Mouse (Mus musculus): ENCODE measurements around the gene Gm4491.

Gm4491 gene

DNA sequence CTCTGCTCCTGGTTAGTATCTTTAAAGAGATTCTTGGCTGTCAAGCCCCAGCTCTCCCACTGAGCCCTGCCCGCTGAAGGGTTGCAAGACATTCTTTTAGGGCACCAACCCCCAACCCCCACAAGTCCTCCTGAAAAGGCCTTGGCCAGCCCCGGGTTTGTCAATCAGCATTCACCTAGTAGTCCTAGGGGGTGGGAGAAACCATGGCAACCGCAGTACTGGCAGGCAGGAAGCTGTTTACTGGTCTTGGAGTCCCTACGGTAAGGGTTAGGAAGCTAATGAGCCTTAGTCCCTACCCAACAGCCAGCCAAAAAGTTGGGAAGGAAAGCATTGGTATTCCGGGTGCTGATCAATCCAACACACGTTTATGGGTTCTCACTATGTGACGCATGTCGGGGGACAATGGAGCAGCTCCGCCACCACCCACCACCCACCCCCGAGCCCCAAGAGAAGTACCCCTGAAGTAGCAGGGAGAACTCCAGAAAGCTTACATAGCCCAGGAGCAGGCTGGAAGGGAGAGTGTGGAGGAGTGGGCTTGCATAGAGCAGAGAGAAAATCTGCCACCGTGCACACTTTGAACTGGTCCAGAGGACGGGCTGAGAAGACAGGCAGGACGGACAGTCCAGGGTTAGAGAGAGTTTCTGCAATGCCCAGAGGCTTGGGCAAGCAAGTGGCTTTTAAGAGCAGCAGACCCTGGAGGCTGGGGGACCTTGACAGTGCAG lies at the start of gene Gm4491:
Gm4491 (minus strand) TSS at position 61 of the 722 bp plus-strand sequence.
- peak; percentile 52 to 57 for DNase-seq (ENCODE audit: low spot score in 2 of 2)

DNA sequence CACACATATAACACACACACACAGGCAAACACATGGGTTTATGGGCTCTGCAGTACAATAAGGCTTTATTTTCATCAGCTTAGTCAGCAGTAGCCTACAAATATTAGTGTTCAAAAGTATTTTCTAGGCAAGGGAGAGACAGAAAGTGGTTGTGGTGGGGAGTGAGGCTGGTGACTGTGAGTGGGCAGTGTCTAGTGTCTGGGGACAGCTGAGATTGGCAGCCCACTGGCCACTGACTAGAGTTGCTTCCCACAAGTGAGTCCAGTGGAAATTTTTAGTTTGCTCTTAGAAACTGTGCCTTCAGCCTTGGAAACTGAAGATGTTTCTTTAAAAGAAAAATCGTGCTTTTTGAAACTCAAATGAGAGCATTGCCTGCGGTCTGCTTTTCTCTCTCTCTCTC lies 46.1 kb upstream of the Gm4491 start:
- DNase-seq (ENCODE audit: low spot score in 2 of 2), result peak in 1 of 2 experiments; percentile 15

DNA sequence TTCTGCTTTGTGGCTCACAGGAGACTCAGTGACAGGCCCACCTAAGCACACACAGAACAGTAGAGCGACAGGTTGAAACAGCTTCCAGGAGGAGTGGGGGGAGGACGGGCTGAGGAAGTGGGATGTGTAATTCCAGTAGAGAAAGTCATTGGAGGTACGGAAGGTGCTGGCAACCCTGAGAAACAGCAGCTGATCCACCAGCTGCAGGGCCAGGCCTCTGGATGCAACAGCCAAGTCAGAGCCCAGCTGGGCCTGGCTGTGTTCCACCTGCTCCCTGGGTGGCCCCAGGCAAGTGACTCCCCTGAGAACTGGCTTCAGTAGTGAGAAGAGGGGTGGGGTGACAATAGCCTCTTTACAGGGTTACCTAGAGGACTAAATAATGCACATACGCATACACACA lies 45.5 kb upstream of the Gm4491 start:
- peak; percentile 8 to 13 for DNase-seq (ENCODE audit: low spot score in 2 of 2)

DNA sequence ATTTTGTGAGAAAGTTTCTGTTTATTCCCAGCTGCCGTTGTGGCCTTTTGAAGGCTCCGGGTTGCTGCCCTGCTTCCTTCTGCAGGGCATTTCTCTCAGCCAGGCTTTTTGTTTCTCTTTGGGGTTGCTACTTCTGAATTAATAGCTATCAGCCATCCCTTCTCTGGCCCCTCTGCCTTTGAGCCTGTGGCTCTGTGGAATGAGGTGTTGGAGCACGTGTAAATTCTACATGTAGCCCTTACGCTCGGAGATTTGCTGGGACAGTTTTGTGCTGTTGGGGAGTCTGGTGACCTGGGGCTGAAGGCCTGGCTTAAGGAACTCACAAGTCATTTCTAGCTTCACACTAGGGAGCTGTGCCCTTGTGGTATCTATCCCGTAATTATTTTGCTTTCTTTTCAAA lies 39.2 kb upstream of the Gm4491 start:
- DNase-seq (ENCODE audit: low spot score in 2 of 2), result no peak

DNA sequence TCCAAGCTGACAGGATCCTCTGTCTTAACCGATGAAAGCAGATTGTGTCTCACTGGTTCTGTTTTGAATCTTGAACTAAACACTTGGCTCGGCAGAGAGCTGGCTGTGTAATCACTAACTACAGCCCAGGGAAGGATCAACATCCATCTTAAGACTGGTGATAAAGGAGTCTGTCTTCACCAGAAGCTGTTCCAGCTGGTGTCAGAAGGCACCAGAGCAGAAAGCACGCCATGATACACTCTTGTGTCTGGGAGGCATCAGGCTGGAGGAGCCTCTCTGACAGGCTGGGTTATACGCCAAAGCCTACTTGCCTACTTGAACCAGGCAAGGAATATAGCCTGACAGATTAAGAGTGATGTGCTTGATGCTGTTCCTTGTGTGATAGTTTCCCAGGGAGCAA lies 30.1 kb upstream of the Gm4491 start:
- no peak for DNase-seq (ENCODE audit: low spot score in 2 of 2)

DNA sequence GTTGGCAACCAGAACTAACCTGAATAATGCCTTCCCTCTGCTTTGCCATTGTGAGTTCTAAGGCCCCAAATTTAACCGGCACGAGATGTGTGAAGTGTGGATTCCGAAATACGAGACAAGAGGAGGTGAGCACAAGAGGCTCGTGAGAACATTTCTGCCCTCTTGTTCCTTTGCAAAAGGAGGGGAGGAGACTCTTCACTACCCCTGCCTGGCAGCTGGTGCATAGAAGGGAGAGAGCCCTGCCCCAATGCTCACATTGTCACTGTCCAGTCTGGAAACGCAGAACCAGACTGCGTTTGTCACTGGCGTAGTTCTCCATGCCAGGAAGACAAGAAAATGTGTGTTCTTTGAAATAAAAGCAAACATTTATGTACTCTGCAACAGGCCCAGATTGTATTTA lies 19.6 kb upstream of the Gm4491 start:
- no peak for DNase-seq (ENCODE audit: low spot score in 2 of 2)

DNA sequence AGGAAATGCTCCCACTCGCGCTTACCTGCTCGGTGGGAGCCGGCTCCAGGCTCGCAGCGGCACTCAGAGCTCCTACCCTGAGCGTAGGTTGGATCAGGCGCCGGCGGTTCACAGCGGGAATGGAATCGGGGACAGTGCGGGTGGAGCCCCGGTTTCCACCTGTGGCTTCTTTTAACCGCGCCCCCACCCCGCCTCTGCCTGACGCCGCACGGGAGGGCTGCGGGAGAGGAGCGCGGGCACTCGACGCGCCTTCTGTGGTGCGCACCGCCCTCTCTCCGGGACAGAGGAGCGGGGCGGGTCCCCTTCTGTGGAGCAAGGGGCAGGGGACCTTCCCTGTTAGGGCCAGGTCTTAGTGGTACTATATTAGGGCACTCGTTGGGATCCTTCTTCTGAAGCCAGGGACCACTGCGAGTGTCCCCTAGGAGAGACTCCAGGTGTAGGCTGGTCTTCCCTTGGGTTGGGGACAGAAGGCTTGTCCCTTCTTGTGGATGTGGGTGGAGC lies 17.5 kb upstream of the Gm4491 start, which contains the start of gene Gjb6:
Gjb6 (minus strand) TSS at position 451 of the 501 bp plus-strand sequence.
- no peak for DNase-seq (ENCODE audit: low spot score in 2 of 2)

DNA sequence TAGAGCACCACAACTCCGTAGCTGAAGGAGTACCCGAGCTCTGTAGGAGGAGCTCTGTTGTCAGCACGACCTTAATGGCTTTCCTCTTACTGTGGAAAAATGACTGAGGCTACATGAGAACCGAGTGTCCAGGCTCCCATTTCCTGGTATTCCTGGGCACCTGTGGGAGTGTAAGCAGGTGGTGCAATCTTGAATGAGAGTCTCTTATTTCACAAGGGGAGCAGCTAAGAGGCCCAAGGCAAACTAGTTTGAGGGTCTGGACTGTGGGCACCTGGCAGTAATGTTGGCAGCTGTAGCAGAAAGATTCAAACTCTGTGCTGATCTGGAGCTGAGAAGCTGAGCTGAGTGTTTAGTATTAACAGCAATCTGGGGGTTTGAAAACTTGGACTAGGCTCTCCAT lies 11.7 kb upstream of the Gm4491 start:
- no peak for DNase-seq (ENCODE audit: low spot score in 2 of 2)

DNA sequence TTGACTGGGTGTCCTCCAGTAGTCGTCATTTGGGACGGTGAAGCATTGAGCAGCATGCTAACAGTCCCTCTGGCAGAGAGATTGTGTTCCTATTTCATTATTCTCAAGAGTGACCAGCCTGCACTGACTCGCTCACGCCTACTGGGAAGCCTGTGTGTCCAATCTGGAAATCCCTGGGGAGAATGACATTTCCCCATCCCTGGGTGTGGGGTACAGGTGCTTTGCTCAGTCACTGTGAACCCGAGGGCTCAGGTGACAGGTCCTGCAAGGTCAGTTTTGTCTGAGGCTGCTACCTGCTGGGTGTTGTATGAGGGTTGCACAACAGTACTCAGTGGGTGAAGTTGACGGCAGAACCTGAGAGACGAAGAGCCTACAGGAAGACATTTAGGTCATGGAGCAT lies 6.6 kb upstream of the Gm4491 start:
- no peak for DNase-seq (ENCODE audit: low spot score in 2 of 2)

DNA sequence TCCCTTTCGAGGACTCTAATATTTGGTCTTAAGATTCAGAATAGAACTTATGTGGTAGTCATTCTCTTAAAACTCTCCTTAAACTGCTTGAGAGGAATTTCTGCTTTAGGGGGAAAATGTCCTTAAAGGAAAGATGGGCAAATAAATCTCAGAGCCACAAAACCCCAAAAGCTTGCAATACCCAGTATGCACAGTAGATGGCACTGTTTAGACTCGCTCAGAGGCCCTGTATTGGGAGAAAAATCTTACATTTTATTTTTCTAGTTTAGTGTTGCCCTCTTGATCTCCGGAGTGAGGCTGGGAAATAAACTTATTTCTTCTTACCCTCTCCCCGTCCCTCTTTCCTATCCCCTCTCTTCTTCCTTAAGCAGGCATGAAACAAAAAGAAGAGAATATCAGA lies 6.5 kb downstream of the Gm4491 start:
- no peak for DNase-seq (ENCODE audit: low spot score in 2 of 2)

DNA sequence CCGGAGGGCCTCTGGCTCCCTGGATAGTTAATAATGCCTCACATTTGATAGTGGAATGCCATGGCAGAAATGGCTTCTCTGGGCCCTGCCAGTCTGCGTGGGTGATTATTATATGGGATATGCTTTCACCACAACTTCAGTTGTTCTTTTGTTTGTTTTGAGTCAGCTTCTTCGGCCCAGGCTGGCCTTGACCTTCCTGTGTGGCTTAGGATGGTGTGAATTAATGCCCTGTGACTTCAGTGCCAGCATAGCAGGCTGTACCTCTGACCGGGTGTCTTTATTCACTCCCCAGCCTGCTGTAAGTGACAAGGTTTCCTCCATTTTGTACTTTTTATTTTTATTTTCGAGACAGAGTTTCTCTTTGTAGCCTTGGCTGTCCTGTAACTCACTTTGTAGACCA lies 7.8 kb downstream of the Gm4491 start:
- DNase-seq (ENCODE audit: low spot score in 2 of 2), result no peak

DNA sequence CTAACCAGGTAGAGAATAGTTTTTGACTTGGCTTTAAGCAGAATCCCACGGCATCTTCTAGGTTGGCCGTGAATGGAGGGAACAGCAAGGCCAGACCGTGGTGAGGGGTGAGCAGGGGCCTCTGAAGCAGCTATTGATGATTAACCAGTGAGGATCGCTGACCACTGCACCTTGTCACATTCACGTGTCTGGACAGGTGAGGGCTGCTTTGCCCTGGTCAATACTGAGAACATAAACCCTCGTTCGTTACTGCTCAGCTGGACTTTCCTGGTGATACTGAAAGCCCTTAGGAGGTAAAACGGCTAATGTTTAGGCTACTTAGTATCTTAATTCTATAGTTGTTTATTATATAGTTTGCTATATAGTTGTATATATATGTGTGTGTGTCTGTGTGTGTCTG lies 8.6 kb downstream of the Gm4491 start:
- no peak for DNase-seq (ENCODE audit: low spot score in 2 of 2)

DNA sequence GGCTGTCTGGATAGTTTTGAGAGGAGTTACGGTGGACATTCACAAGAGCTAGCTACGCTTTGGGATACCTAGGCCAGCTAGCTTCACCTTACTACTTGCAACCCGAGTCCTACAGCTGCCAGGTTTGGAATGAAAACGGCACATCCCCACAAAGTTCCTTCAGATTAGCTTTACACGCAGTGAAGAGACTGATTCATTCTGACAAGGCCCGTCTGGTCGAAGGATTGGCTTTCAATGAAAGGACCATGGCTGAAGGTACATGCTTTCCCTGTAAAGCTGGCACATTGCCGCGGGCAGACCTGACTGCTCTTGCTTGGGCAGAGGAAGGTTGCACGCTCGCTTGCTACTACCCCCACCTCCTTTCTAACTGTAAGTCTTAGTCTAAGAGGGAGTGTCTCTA lies 10.0 kb downstream of the Gm4491 start:
- DNase-seq (ENCODE audit: low spot score in 2 of 2), result no peak

DNA sequence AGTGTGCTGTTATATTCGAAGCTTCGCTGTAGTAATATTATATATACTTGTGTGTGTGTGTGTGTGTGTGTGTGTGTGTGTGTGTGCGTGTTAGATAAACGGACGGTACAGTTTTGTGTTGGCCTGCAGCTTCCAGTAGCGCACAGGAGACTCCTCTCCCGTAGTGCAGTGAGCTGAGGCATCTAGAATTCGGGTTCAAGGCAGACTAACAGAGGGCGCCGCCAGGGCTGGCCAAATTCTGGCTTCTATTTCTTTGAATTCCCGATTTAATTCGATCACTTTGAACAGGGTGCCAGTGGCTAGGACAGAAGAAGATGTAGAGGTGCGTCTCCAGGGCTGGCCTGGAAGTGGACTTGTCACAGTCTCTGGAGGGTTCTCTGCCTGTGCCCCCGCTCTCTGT lies 10.6 kb downstream of the Gm4491 start:
- DNase-seq (ENCODE audit: low spot score in 2 of 2), result no peak

DNA sequence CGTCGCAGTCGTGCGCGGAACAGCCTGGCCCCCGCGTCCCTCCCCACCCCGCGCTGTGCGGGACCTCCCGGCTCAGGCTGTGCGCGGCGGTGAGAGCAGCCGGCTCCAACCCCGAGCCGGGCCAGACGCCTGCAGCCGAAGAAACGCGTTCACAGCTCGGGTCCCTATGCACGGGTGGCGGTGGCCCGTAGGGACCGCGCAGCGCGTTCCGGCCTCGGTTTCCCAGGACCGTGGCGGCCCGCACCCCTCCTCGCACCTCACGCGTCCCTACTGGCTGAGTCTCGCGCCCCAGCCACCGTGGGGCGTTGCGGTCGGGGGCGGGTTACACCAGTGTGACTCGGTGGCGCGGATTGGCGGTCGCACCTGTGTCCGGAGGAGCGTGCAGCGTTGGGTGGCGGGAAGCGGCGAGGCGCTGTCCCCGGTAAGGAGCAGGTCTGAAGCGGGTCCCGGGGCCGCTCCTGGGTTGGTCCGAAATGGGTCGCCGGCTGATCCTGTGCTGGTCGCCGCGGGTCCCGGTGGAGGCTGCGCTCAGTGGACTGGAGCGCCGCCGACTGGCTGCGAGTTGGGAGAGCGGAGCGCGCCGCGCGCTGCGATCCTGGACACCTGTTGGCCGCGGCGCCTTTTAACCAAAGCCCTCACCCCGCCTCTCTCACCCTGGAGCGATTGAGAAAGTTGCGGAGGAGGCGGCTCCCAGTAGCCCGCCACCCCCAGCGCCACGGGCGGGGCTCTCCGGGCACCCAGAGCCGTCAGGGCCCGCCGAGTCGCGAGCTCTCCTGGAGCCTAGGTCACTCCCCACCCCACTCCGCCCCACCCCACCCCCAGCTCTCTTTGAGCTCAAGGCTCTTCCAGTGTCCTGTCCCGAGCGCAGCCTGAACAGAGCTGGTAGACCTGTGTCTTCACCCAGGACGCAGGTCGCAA lies 11.3 kb downstream of the Gm4491 start, which contains the start of gene Gjb2:
Gjb2 (minus strand) TSS at position 597 of the 918 bp plus-strand sequence.
- DNase-seq (ENCODE audit: low spot score in 2 of 2), result no peak

DNA sequence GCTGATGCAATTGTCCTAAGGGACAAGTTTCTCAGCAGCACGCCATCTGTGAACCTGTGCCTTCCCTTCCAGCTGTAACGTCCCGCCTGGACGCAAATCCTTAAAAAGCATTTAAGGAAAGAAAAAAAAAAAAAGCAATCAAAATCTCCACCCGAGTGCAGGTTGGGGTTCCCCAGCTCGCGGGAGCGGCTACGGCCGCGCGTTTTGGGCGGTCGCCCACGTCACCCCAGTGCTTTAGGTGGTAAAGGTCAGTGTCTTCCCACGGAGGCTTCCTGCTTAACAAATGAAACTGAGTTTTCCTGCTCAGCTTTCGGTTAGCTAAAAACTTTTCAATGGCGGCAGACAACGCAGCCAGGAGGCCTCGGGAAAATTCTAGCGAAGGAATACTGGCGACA lies 12.0 kb downstream of the Gm4491 start:
- DNase-seq (ENCODE audit: low spot score in 2 of 2), result no peak

DNA sequence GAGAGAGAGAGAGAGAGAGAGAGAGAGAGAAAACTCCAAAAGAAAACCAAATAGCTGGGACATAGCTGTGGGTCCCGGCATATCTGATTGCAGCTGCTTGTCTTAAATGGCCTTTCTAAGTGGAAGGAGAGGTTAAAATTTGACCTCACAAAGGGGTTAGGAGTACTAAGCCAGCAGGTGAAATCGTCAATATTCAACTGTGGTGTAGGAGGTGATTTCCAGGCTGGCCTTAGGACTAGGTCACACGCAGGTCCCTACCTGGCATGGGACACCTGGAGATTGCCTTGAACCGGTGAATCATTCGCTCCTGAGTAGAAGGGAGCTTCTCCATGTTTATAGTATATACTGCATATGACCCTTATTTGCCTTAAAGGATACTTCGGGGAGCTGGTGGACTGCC lies 12.6 kb downstream of the Gm4491 start:
- no peak for DNase-seq (ENCODE audit: low spot score in 2 of 2)

DNA sequence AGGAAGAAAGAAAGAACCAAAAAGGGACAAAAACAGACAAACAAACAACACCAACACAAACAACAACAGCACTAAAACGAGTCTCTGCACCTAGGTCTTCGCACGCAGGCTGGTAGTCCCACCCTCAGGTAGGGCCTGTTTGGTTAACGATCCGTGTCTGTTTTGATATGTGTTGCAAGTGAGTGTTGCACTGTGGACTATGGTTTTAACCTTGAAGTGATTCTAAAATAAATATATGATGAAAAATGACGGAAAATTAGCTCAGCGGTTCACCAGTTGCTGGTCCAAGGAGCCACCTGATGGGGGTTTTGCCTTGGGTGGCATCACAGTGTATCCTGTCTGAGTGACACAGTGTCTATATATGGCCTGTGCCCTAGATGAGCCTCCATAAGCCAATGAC lies 14.1 kb downstream of the Gm4491 start:
- DNase-seq (ENCODE audit: low spot score in 2 of 2), result no peak

DNA sequence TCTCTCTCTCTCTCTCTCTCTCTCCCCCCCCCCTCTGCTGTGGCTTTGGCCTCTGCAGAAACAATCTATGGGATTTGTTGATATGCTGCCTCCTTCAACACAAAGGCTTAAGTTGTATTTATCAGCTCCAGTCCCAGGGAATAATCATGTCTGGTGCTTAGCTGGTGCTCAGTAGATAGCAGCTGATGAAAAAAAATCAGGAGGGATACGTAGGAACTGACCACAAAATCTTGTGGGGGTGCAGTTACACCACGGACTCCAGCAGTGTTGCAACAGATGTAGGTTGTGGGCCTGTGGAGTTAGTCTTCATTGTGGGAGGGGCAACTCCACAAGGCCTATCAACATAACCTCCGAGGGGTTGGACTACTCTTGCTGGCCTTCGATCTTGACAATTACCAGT lies 19.8 kb downstream of the Gm4491 start:
- DNase-seq (ENCODE audit: low spot score in 2 of 2), result no peak

DNA sequence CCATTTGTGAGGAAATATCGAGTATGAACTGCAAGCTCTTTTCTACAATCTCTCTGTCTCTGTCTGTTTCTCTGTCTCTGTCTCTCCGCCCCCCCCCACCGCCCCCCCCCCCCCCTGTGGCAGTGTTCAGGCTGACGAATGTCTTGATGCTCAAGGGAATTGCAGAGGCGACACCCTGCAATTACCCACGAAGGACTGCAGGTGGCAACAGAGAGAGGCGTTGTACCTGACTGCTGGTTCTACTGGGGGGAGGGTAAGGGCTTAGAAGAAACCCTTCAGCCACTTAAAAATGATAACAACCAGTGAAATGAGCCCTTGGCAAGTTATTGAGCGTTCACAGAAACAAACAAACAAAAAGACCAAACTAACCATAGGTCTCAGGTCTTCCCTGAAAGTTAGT lies 22.7 kb downstream of the Gm4491 start:
- peak; percentile 25 to 37 for DNase-seq (ENCODE audit: low spot score in 2 of 2)

DNA sequence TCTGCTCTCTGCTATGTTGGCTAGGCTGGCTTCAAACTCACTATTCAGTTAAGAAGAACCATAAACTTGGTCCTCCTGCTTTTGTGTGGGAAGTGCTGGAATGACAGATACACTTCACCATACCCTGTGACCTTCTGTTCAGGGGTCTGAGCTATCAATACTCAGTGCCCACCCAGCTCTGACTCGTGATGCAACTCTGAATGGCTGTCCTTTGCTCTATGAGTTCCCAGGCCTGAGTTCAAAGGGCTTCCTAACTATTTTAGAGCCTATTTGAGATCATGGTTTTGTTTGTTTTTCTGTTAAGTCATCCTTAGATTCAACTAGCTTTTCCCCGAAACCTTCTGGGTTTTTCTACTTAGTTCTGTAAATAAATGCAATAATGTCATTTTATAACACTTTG lies 25.7 kb downstream of the Gm4491 start:
- no peak for DNase-seq (ENCODE audit: low spot score in 2 of 2)

DNA sequence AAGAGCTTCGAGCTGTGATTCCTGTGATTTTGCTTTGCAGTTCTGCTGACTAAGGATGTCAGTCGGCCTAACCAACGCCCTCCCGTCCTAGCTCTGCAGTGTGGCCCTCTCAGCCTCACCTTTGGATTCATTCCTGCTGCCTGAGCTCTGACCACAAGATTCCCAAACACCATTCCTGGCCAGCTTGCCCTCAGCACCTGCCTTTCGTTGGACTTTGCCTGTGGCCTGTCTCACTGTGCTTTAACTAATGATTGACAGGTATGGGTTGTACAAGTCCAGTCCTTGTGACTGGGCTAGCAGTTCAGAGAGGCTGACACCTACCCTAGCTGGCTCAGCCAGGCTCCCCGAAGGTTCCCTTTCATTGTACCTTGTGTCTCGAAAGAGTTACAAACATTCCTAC lies 26.6 kb downstream of the Gm4491 start:
- no peak for DNase-seq (ENCODE audit: low spot score in 2 of 2)

DNA sequence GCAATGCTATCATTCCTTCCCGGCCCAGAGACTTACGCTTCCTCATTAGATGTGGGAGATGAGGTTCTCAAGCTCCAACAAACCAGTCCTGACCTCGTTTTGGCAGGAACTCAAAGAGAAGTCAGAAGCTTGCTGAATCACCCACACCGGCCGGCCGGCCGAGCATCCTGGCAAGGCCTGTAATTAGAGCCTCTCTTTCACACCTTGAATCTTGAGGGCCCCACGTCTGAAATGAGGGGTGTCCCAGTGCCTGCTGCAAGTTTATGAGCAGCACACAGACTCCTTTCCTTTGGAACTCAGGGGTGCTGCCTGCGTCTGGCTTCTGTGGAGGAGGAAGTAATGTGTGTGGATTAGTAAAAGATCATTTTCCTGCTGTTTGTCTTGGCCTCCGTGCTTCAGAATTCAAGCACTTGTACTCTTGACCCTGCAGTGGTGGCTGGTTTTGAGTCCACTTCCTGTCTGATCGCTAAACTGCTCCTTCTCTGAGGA lies 31.5 kb downstream of the Gm4491 start:
- no peak for DNase-seq (ENCODE audit: low spot score in 2 of 2)

All from right cerebral cortex, postnatal 36 days (tissue).